Mouse (Mus musculus): ENCODE measurements around the gene Slc35f3. TPM values are rescaled to one million over a fixed set of nuclear protein-coding genes. Genes with fewer than 3 reads are reported as not detected.
"Not testable (repeated sequence)": the region's sequence is repeated elsewhere in the genome, so short reads cannot be mapped to it uniquely, and the experiment has no call there.

The Slc35f3 gene
- polyA plus RNA-seq, 1 experiment from 2014 or later: 1.7 TPM

GRCm38 (mm10) chr8:126381299-126381698 is 82.9 kb downstream of the Slc35f3 start:
- WGBS: 80% methylated on average over 7 of the region's 7 CpGs
- Histone ChIP-seq H3K4me2 (no peak overlapping the region), H3K4me1 (no peaks in the 10 kb centered on the region), H3K27me3 (replicated peaks) (no peaks in the 10 kb centered on the region), H3K9me3 (no peaks in the 10 kb centered on the region), H3K36me3 (replicated peaks) (no peaks in the 10 kb centered on the region), H3K4me3 (no peak overlapping the region), H3K27ac (no peak overlapping the region), H3K9ac (no peak overlapping the region)
- ATAC-seq (replicated peaks): no peak

- Histone ChIP-seq H3K36me3 (replicated peaks) (no peaks in the 10 kb centered on the region), H3K27ac (no peak overlapping the region), H3K9me3 (no peaks in the 10 kb centered on the region), H3K4me3 (no peak overlapping the region), H3K4me1 (no peaks in the 10 kb centered on the region), H3K27me3 (replicated peaks) (no peaks in the 10 kb centered on the region), H3K9ac (no peak overlapping the region), H3K4me2 (no peak overlapping the region)
- 48% methylated on average over 14 of the region's 14 CpGs for WGBS
- no peak for ATAC-seq (replicated peaks)
Observed at GRCm38 (mm10) chr8:126382216-126382615, 83.9 kb downstream of the Slc35f3 start.

- ATAC-seq (replicated peaks): no peak
- no peaks in the 10 kb centered on the region for H3K36me3 ChIP-seq (replicated peaks)
- H3K4me1 ChIP-seq: no peaks in the 10 kb centered on the region
- H3K27me3 ChIP-seq (replicated peaks): no peaks in the 10 kb centered on the region
- no peak overlapping the region for H3K4me3 ChIP-seq
- no peak overlapping the region for H3K9ac ChIP-seq
- no peak overlapping the region for H3K4me2 ChIP-seq
- WGBS: 71% methylated on average over 5 of the region's 5 CpGs
- H3K9me3 ChIP-seq: no peaks in the 10 kb centered on the region
- no peak overlapping the region for H3K27ac ChIP-seq
Observed at GRCm38 (mm10) chr8:126382749-126383148, 84.4 kb downstream of the Slc35f3 start.

GRCm38 (mm10) chr8:126387566-126387965 is 89.2 kb downstream of the Slc35f3 start:
- no peaks in the 10 kb centered on the region for H3K27me3 ChIP-seq (replicated peaks)
- H3K9me3 ChIP-seq: no peaks in the 10 kb centered on the region
- no peak overlapping the region for H3K4me3 ChIP-seq
- no peak for ATAC-seq (replicated peaks)
- H3K9ac ChIP-seq: no peak overlapping the region
- 83% methylated on average over 4 of the region's 4 CpGs for WGBS
- H3K4me1 ChIP-seq: no peaks in the 10 kb centered on the region
- H3K4me2 ChIP-seq: no peak overlapping the region
- no peak overlapping the region for H3K27ac ChIP-seq
- no peaks in the 10 kb centered on the region for H3K36me3 ChIP-seq (replicated peaks)

GRCm38 (mm10) chr8:126391541-126391940 is 93.2 kb downstream of the Slc35f3 start:
- H3K27ac ChIP-seq: no peak overlapping the region
- 70% methylated on average over 2 of the region's 2 CpGs for WGBS
- no peak overlapping the region for H3K4me3 ChIP-seq
- H3K4me1 ChIP-seq: peaks cover 8% of the 10 kb centered on the region
- no peaks in the 10 kb centered on the region for H3K27me3 ChIP-seq (replicated peaks)
- no peaks in the 10 kb centered on the region for H3K9me3 ChIP-seq
- no peak for ATAC-seq (replicated peaks)
- no peaks in the 10 kb centered on the region for H3K36me3 ChIP-seq (replicated peaks)
- H3K9ac ChIP-seq: no peak overlapping the region
- no peak overlapping the region for H3K4me2 ChIP-seq

GRCm38 (mm10) chr8:126395386-126395785 is 97.0 kb downstream of the Slc35f3 start:
- Histone ChIP-seq H3K36me3 (replicated peaks) (no peaks in the 10 kb centered on the region), H3K4me1 (peaks cover 8% of the 10 kb centered on the region), H3K27ac (no peak overlapping the region), H3K9me3 (no peaks in the 10 kb centered on the region), H3K4me2 (no peak overlapping the region), H3K9ac (no peak overlapping the region), H3K4me3 (no peak overlapping the region), H3K27me3 (replicated peaks) (no peaks in the 10 kb centered on the region)
- WGBS: 53% methylated on average over 9 of the region's 9 CpGs
- ATAC-seq (replicated peaks): no peak

- H3K4me2 ChIP-seq: no peak overlapping the region
- peaks cover 8% of the 10 kb centered on the region for H3K4me1 ChIP-seq
- no peaks in the 10 kb centered on the region for H3K36me3 ChIP-seq (replicated peaks)
- H3K27me3 ChIP-seq (replicated peaks): no peaks in the 10 kb centered on the region
- no peak overlapping the region for H3K27ac ChIP-seq
- H3K4me3 ChIP-seq: no peak overlapping the region
- no peak for ATAC-seq (replicated peaks)
- H3K9me3 ChIP-seq: no peaks in the 10 kb centered on the region
- 38% methylated on average over 5 of the region's 5 CpGs for WGBS
- H3K9ac ChIP-seq: no peak overlapping the region
Observed at GRCm38 (mm10) chr8:126395917-126396316, 97.6 kb downstream of the Slc35f3 start.

- H3K4me1 ChIP-seq: peaks cover 8% of the 10 kb centered on the region
- no peaks in the 10 kb centered on the region for H3K36me3 ChIP-seq (replicated peaks)
- ATAC-seq (replicated peaks): no peak
- no peak overlapping the region for H3K4me3 ChIP-seq
- H3K9me3 ChIP-seq: no peaks in the 10 kb centered on the region
- H3K27me3 ChIP-seq (replicated peaks): no peaks in the 10 kb centered on the region
- WGBS: 58% methylated on average over 3 of the region's 3 CpGs
- no peak overlapping the region for H3K27ac ChIP-seq
- no peak overlapping the region for H3K9ac ChIP-seq
- no peak overlapping the region for H3K4me2 ChIP-seq
Observed at GRCm38 (mm10) chr8:126398349-126398748, 100.0 kb downstream of the Slc35f3 start.

GRCm38 (mm10) chr8:126404550-126404949 is 106.2 kb downstream of the Slc35f3 start:
- not testable (repeated sequence) for H3K36me3 ChIP-seq (replicated peaks); H3K9ac ChIP-seq; ATAC-seq (replicated peaks); H3K4me1 ChIP-seq; H3K4me2 ChIP-seq; H3K4me3 ChIP-seq; H3K27me3 ChIP-seq (replicated peaks); H3K27ac ChIP-seq; H3K9me3 ChIP-seq

- H3K4me1 ChIP-seq: no peaks in the 10 kb centered on the region
- H3K4me3 ChIP-seq: no peak overlapping the region
- ATAC-seq (replicated peaks): no peak
- no peaks in the 10 kb centered on the region for H3K36me3 ChIP-seq (replicated peaks)
- no peaks in the 10 kb centered on the region for H3K9me3 ChIP-seq
- H3K9ac ChIP-seq: no peak overlapping the region
- 61% methylated on average over 4 of the region's 4 CpGs for WGBS
- no peak overlapping the region for H3K27ac ChIP-seq
- no peaks in the 10 kb centered on the region for H3K27me3 ChIP-seq (replicated peaks)
- no peak overlapping the region for H3K4me2 ChIP-seq
Observed at GRCm38 (mm10) chr8:126405030-126405429, 106.7 kb downstream of the Slc35f3 start.

- Histone ChIP-seq H3K36me3 (replicated peaks) (peaks cover 2% of the 10 kb centered on the region; the same call in 1 of the 2 replicates), H3K27ac (no peak overlapping the region), H3K9me3 (no peaks in the 10 kb centered on the region), H3K27me3 (replicated peaks) (no peaks in the 10 kb centered on the region), H3K4me2 (no peak overlapping the region), H3K9ac (no peak overlapping the region), H3K4me1 (peaks cover 23% of the 10 kb centered on the region), H3K4me3 (no peak overlapping the region)
- WGBS: 80% methylated on average over 3 of the region's 3 CpGs
- no peak for ATAC-seq (replicated peaks)
Observed at GRCm38 (mm10) chr8:126420834-126421233, 122.5 kb downstream of the Slc35f3 start.

GRCm38 (mm10) chr8:126422174-126422919 is 124.0 kb downstream of the Slc35f3 start, which contains the start of gene Coa6:
Coa6 (plus strand) TSS chr8:126422515.
- Histone ChIP-seq H3K27ac (peak within 1 kb of the TSS; percentile 85), H3K4me3 (peak within 1 kb of the TSS; percentile 83), H3K36me3 (replicated peaks) (peaks cover 13% of the 10 kb centered on the region), H3K4me2 (peak within 1 kb of the TSS; percentile 74), H3K4me1 (peaks cover 23% of the 10 kb centered on the region), H3K9me3 (no peaks in the 10 kb centered on the region), H3K9ac (peak within 1 kb of the TSS; percentile 85), H3K27me3 (replicated peaks) (no peaks in the 10 kb centered on the region)
- peak; percentile 99 for ATAC-seq (replicated peaks)
- WGBS: under 1% methylated on average over 61 of the region's 61 CpGs

- WGBS: 5% methylated on average over 9 of the region's 9 CpGs
- Histone ChIP-seq H3K4me3 (peak overlapping the region; percentile 83), H3K27me3 (replicated peaks) (no peaks in the 10 kb centered on the region), H3K4me1 (peaks cover 23% of the 10 kb centered on the region), H3K4me2 (peak overlapping the region; percentile 74), H3K9me3 (no peaks in the 10 kb centered on the region), H3K27ac (peak overlapping the region; percentile 85), H3K36me3 (replicated peaks) (peaks cover 18% of the 10 kb centered on the region), H3K9ac (peak overlapping the region; percentile 85)
- ATAC-seq (replicated peaks): peak; percentile 76
Observed at GRCm38 (mm10) chr8:126422920-126423300, 124.6 kb downstream of the Slc35f3 start.
